Mouse (Mus musculus) kidney, adult 2 months (tissue): ENCODE measurements around the gene Cnnm3. TPM values are rescaled to one million over a fixed set of nuclear protein-coding genes. Genes with fewer than 3 reads are reported as not detected.
A peak's percentile ranks its signal among the peaks of the same experiment; 100 is the strongest.

Source experiments
- DNase-seq: peaks from one replicate; pipeline ENCODE4 v3.0.0; 2021
- H3K27ac ChIP-seq: fragments of 200-500 bp; 2 replicates; pipeline ENCODE4 v1.5.1; 2012; ENCODE audit warnings: low read depth, low read length, control low read depth, inconsistent platforms; ENCODE audit not compliant: insufficient read depth
- H3K27me3 ChIP-seq: fragments of 200-500 bp; replicated peaks from 2 replicates; pipeline ENCODE4 v1.6.1; 2012; ENCODE audit warnings: mild to moderate bottlenecking, moderate library complexity, low read length, inconsistent platforms; ENCODE audit not compliant: control insufficient read depth, insufficient read depth
- H3K36me3 ChIP-seq: fragments of 200-500 bp; 2 replicates; pipeline ENCODE4 v1.6.1; 2012; ENCODE audit warnings: mild to moderate bottlenecking, moderate library complexity, low read length, inconsistent platforms; ENCODE audit not compliant: control insufficient read depth, insufficient read depth
- H3K4me1 ChIP-seq: fragments of 200-500 bp; 2 replicates; pipeline ENCODE4 v1.6.1; 2011; ENCODE audit warnings: low read length; ENCODE audit not compliant: control insufficient read depth, insufficient read depth
- H3K4me3 ChIP-seq: fragments of 200-500 bp; 2 replicates; pipeline ENCODE4 v1.5.1; 2011; ENCODE audit warnings: mild to moderate bottlenecking, low read depth, low read length, control low read depth; ENCODE audit not compliant: insufficient read depth
- CTCF ChIP-seq: fragments of 200-500 bp; conservative IDR thresholded peaks from 2 replicates; pipeline ENCODE4 v1.5.1; 2011; ENCODE audit warnings: low read depth, mild to moderate bottlenecking, control low read depth, low read length, moderate library complexity, mixed read lengths; ENCODE audit not compliant: insufficient read depth, insufficient read length
- POLR2A ChIP-seq: fragments of 200-500 bp; IDR thresholded peaks from one replicate; pipeline ENCODE4 v1.6.1; 2011; ENCODE audit warnings: low read depth, low read length, control low read depth
- whole genome bisulfite sequencing: fragments of 180-500 bp; shearing (Covaris S2); methylation state at CpG from one replicate; pipeline ENCODE4 v1.1.7; 2018; 5-methylcytosine and 5-hydroxymethylcytosine counted together
- polyA plus RNA-seq: library from polyadenylated mRNA; depleted of rRNA; stranded (reverse); fragments of >200 nt; gene quantifications from 2 replicates; pipeline ENCODE4 v1.2.3, GENCODE M21; 2012; rRNA removed

The Cnnm3 gene
- polyA plus RNA-seq, 1 experiment, result 19.8 TPM

DNA sequence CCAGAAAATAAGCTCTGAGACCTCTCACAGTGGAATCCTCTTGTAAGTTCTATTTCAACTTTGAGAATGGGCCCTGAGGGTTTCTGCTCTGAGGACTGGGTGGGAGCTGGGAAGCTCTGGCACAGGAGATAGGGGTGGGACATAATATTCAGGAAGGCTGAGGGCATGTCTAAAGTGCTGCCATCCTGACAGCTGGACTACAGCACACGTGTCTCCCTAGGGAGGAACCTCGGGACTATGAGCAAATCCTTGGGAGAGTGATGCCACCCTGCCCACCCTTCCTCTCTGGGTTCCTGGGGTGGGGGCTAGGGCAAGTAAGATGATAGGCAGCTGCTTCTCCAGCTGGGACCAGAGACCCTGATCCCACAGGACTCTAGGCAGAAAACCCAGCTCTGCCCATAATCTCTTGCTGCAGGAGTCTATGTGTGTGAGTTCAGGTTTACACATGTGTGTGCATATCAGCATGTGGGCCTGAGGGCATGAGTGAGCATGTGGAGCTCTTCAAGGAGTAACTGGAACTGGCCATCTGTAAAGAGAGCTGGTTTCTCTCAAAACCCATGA is 60.6 kb downstream of the Cnnm3 start:
- TF ChIP-seq CTCF (no peak), POLR2A (no peak)
- peak overlapping the region; percentile 58; the same call in 1 of the 2 replicates for H3K27ac ChIP-seq
- H3K4me1 ChIP-seq, result 0 out of 2 replicates have a peak, but pooled peaks cover 2% of the 10 kb centered on the region

DNA sequence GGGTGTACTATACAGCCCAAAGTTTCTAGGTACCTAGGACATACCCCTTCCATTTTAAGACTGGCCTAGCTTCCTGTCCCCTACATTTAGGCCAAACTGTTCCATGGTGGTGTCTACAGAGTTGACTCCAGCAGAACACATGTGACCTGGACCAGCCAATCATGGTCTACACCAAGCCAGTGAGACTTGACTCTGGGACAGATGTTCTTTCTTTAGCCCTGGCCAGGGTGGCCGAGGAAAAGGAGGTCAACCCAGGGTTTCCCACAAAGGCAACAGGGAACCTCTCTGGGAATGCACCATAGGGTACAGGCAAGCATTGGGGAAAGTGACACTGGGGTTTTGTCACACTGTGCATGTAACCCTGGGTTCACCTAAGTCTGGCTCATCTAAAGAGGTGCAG is 61.0 kb downstream of the Cnnm3 start:
- Histone ChIP-seq H3K4me3 (no peak overlapping the region), H3K4me1 (0 out of 2 replicates have a peak, but pooled peaks cover 2% of the 10 kb centered on the region), H3K27ac (peak overlapping the region; percentile 58; the same call in 1 of the 2 replicates), H3K36me3 (no peaks in the 10 kb centered on the region), H3K27me3 (no peaks in the 10 kb centered on the region)
- 68% methylated on average over 1 of the region's 1 CpGs for WGBS
- peak; percentile 35 for DNase-seq
- no peak for TF ChIP-seq POLR2A
- no peak for TF ChIP-seq CTCF

More for the DNA sequence above, 60.6 kb downstream of the Cnnm3 start:
- 82% methylated on average over 2 of the region's 2 CpGs for WGBS
- Histone ChIP-seq H3K4me3 (no peak overlapping the region), H3K36me3 (no peaks in the 10 kb centered on the region), H3K27me3 (no peaks in the 10 kb centered on the region)
- DNase-seq, result no peak

DNA sequence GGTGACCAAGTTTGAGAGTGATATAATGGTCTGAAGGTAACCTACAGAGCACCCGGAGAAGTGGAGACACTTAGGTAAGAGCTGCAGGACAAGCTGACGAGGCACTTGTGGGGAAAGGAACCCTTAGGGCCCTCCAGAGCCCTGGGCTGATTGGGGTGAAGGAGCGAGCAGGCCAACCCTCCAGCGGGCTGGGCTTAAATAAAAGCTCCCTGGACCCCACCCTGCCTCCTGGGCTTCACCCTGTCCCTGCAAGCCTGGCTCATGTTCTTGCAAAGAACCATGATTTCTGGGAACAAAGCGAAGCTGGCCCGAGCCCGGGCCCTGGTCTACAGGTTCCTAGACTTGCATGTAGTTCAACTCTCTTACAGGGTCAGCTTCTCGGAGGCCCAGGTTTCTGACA is 61.9 kb downstream of the Cnnm3 start:
- Histone ChIP-seq H3K36me3 (no peaks in the 10 kb centered on the region), H3K4me3 (no peak overlapping the region), H3K27me3 (no peaks in the 10 kb centered on the region), H3K4me1 (0 out of 2 replicates have a peak, but pooled peaks cover 2% of the 10 kb centered on the region), H3K27ac (no peak overlapping the region)
- no peak for DNase-seq
- no peak for TF ChIP-seq POLR2A
- WGBS, result 85% methylated on average over 8 of the region's 8 CpGs

- WGBS, result 76% methylated on average over 5 of the region's 5 CpGs
- Histone ChIP-seq H3K27ac (no peak overlapping the region), H3K4me1 (0 out of 2 replicates have a peak, but pooled peaks cover 2% of the 10 kb centered on the region), H3K27me3 (no peaks in the 10 kb centered on the region), H3K4me3 (no peak overlapping the region), H3K36me3 (no peaks in the 10 kb centered on the region)
- TF ChIP-seq POLR2A, result no peak
- TF ChIP-seq CTCF, result no peak
- DNase-seq, result no peak
These were observed 62.7 kb downstream of the Cnnm3 start for GRCm38 (mm10) chr1:36574196-36574955.

- DNase-seq, result no peak
- Histone ChIP-seq H3K27ac (no peak overlapping the region), H3K27me3 (no peaks in the 10 kb centered on the region), H3K36me3 (no peaks in the 10 kb centered on the region), H3K4me3 (no peak overlapping the region), H3K4me1 (peaks cover 8% of the 10 kb centered on the region; the same call in 1 of the 2 replicates)
- WGBS, result 78% methylated on average over 6 of the region's 6 CpGs
- TF ChIP-seq CTCF (no peak), POLR2A (no peak)
These were observed 63.7 kb downstream of the Cnnm3 start for GRCm38 (mm10) chr1:36575347-36575746.

DNA sequence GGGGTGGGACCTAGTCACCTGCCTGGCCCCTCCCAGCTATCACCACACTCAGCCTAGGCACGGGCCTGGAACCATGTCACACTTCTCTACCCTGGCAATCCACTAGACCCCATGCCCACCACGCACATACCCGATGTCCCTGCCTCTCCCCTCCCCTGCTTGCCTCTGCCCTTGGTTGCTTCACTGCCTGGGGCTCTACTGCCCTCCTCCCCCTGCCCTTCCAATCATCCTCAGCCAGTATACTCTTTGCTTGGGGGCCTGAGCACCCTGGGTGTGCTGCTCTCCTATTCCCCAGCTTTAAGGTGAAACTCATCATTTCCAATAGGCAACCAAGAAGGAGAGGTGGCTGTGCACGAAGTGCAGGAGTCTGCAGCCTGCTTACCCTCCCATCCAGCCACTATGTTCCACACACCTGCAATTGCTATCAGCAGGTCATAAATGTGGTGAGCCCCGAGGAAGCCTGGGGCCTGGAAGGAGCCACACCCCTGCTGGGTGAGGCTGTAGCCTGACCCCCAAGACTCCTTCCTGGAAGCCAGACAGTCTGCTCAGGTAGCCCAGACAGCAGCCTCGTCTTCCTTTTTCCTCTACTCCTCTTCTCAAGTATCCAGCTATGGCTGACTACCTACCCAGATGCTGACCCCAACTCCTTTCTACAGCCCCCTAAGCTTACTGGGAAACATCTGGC is 65.5 kb downstream of the Cnnm3 start:
- H3K4me3 ChIP-seq, result no peak overlapping the region
- peaks cover 17% of the 10 kb centered on the region; the same call in 1 of the 2 replicates for H3K4me1 ChIP-seq
- DNase-seq, result no peak
- H3K27ac ChIP-seq, result no peak overlapping the region
- 71% methylated on average over 6 of the region's 6 CpGs for WGBS
- H3K27me3 ChIP-seq, result no peaks in the 10 kb centered on the region
- no peaks in the 10 kb centered on the region for H3K36me3 ChIP-seq
- TF ChIP-seq POLR2A (no peak), CTCF (no peak)

Other genes starting within 250 kb of the Cnnm3 start
- gene Neurl3, start 237.2 kb upstream of the Cnnm3 start, polyA plus RNA-seq, result 7.4 and 9.9 TPM in 2 replicates
- gene Arid5a, start 204.1 kb upstream of the Cnnm3 start, polyA plus RNA-seq, result 3.3 and 4.5 TPM in 2 replicates
- 63.8 and 83.5 TPM in 2 replicates for gene Kansl3, start 142.7 kb upstream of the Cnnm3 start, polyA plus RNA-seq
- 0.06 and 0.08 TPM in 2 replicates for gene Fer1l5, start 139.6 kb upstream of the Cnnm3 start, polyA plus RNA-seq
- 26.0 and 28.7 TPM in 2 replicates for gene Lman2l, start 66.6 kb upstream of the Cnnm3 start, polyA plus RNA-seq
- 14.3 and 15.9 TPM in 2 replicates for gene Cnnm4, start 40.2 kb upstream of the Cnnm3 start, polyA plus RNA-seq
- gene Ankrd23, start 25.0 kb downstream of the Cnnm3 start, polyA plus RNA-seq, result 11.8 and 37.9 TPM in 2 replicates
- not detected in 2 replicates for gene Gm42417, start 27.6 kb downstream of the Cnnm3 start, polyA plus RNA-seq
- 16.8 and 22.6 TPM in 2 replicates for gene Ankrd39, start 35.6 kb downstream of the Cnnm3 start, polyA plus RNA-seq
- gene Sema4c, start 46.5 kb downstream of the Cnnm3 start, polyA plus RNA-seq, result 8.0 and 9.1 TPM in 2 replicates
- 0.35 and 1.1 TPM in 2 replicates for gene Fam178b, start 171.3 kb downstream of the Cnnm3 start, polyA plus RNA-seq
- 1,291 and 1,565 TPM in 2 replicates for gene Cox5b, start 179.6 kb downstream of the Cnnm3 start, polyA plus RNA-seq
- gene 4933424G06Rik, start 198.3 kb downstream of the Cnnm3 start, polyA plus RNA-seq, result not detected in 2 replicates
- gene Actr1b, start 202.6 kb downstream of the Cnnm3 start, polyA plus RNA-seq, result 130 and 141 TPM in 2 replicates
- gene Zap70, start 249.9 kb downstream of the Cnnm3 start, polyA plus RNA-seq, result 0.60 and 3.2 TPM in 2 replicates